Mouse (Mus musculus): ENCODE data around the gene Tspan4.

Tspan4 gene

DNA sequence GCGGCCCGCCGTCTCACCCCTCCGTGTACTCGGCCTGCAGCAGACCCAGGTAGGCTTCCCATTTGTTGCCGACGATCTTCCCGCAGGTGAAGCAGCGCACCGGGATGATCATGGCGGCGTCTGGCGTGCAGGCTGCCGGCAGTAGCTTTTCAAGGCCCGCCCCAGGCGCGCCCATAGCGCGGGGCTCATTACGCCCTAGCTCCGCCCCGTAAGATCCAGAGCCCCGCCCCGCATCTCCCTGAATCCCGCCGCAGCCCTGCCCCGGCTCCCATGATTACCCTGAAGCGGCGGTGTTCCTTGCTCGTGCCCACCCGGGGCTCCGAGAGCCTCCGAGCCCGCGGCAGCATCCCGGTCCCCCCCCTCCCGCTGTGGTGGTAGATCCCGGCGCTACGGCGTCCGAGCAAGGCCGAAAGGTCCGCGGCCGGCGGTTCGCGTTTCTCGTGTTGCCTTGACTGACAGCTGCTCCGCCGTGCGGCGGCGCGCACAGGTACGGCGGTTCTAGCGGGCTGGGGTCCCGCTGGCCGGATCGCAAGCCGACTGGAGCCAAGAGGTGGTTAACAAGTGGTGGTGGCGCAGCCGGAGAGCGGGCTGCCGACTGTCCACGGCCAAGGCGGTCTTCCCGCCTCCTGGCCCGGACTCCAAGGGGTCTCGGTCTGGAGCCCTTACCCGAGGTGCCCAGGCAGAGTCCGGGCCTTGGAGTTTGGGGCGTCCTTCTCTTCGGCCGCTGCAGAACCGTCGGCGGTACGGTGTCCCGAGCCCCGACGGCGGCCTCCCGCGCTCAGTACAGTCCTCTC, at the start of gene Tspan4, which contains the start of gene Polr2l:
Gene Tspan4, plus strand, starts transcription at position 230 of the 794 bp plus-strand sequence.
Gene Polr2l, minus strand, starts transcription at position 122 of the 794 bp plus-strand sequence.
- DNase-seq = peak; percentile 66 to 74

- DNase-seq = no peak
Measured at GRCm38 (mm10) chr7:141426948-141427730, 47.9 kb upstream of the Tspan4 start.

- DNase-seq = no peak
Measured at GRCm38 (mm10) chr7:141428701-141429100, 46.3 kb upstream of the Tspan4 start.

- DNase-seq = no peak
Measured at GRCm38 (mm10) chr7:141429310-141429709, 45.7 kb upstream of the Tspan4 start, which contains the start of gene Cend1. Gene Cend1 (minus strand): TSS chr7:141429491.

GRCm38 (mm10) chr7:141429840-141430584, 45.0 kb upstream of the Tspan4 start:
- DNase-seq = no peak

DNA sequence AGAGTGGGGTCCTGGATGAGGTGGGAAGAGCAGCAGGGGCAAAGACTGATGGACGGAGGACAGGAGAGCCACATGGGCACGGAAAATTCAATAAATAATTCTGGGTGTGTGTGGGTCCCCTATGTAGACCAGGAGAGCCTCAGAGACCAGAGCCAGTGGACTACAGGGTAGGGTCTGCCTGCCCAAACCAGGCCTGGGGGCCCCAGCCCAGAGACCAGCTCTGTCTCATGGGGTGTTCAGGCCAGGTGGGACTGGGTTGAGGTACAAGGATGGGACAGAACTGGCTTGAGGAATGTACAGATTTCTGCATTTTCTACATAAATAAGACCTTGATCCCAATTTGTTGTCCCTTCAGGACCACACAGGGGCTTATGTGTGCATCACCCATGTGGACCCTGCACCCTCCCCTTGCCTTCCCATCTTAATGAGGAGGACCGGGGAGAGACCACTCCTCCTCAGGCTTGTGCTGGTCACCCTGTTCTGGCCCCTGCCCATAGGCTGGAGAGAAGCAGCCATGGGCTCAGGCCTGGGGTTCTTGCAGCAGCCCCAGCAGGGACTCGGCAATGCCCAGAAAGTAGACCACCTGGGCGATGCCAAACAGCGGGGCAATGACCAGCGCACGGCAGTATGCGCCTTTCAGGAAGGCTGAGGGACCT, 44.3 kb upstream of the Tspan4 start:
- no peak for DNase-seq

- no peak for DNase-seq
Measured at GRCm38 (mm10) chr7:141431434-141432185, 43.4 kb upstream of the Tspan4 start.

DNA sequence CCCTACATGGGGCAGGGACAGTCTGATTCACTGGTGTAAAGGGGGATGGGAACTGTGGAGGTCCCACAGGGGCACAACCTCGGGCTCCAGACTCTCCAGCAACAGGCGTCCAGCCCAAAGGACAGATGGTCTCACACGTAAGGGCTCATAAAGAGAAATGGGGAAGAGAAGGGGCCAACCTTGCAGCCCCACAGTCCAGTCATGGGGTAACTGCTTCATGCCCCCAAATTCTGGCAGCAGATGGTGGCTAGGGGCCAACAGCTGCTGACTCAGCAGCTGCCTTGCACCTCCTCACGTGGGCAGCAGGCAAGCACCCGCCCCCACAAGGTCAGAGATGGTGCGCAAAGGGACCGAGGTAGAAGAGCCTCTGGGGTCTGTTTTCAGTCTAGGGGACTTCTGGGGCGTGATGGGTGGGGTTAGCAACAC, 42.8 kb upstream of the Tspan4 start:
- DNase-seq = no peak

DNA sequence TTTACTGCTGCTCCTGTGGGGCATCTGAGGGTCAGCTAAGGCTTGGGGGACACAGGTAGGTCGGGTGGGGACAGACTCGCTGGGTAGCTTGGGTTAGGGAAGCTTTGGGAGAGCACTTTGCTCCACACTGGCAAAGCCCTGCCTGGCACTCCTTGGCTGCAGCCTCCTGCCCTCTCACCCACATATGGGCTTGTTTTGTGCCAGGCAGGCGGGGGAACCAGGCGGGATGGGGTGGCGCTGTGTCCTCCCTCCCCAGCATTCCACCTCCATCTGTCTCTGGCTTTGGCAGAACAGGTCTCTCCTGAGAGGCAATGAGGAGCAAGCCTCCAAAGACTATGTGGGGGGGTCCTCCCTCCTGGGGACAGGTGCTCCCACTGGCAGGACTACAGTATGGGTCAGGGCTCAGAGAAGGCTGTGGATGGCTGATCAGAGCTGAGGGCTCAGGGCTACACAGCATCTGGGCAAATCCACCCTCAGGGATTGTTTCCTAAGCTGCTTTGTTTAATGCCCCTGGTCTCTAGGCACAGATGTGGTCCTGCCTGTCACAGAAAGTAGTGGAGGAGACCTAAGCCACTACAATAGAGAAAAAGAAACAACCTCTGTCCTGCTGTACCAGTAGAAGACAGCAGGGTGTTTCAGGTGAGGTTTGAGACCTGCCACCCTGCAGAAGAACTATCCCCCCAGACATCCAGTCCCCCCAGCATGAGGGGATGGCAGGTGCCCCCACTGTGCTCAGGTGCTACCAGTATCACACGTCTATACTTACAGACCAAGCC, 42.1 kb upstream of the Tspan4 start:
- DNase-seq = no peak

- no peak for DNase-seq
Measured at GRCm38 (mm10) chr7:141433517-141434400, 41.3 kb upstream of the Tspan4 start.

DNA sequence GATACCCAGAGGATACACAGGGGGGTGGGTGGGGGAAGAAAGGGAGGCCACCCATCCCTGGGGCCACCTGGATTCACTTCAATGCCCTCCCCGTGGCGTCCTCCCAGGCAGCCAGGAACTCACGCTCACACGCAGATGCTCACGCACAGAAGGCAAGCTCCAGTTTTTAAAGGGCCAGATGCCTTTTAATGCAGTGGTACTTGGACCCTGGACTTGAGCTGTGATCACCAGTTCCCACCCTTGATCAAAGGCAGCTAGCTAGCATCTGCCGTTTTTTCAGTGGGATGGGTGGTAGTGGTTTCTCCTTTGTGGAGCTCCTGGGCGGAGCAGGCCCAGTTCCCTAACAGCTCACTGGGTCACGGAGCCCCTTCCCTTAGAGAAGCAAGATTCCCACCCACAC, 40.6 kb upstream of the Tspan4 start:
- no peak for DNase-seq

GRCm38 (mm10) chr7:141435129-141435855, 39.7 kb upstream of the Tspan4 start:
- no peak for DNase-seq

DNA sequence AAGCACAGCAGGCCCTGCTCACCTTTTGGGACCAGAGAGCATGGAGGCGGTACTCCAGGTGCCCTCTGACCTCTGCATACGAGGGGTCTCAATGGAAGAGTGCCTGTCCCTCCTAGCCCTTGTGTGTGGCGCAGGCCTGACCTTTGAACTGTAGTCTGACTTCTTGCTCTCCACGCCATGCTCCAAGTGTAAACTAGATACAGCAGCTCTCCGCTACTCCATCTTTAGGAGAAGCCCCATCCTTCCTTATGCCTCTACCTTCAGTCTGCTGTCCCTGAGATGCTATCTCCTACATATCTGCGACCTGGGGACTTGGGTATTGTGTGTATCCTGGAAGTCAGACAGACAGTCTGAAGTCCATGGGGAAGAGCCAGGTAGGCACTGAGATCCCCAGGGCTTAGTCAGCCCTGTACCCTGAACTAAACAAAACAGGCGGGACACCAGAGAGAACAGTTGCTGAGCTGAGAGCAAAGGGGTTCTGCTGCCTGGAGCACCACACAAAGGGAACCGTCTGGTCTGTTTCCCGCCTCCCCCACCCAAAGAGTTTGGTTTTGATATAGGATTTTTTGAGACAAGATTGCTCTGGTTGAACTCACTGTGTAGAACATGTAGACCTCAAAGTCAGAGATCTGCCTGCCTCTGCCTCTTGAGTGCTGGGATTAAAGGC, 39.1 kb upstream of the Tspan4 start:
- no peak for DNase-seq

GRCm38 (mm10) chr7:141436523-141436892, 38.5 kb upstream of the Tspan4 start:
- no peak for DNase-seq

GRCm38 (mm10) chr7:141437178-141438120, 37.6 kb upstream of the Tspan4 start, which contains the start of gene Slc25a22:
Gene Slc25a22 (minus strand): TSS chr7:141437892.
- DNase-seq = peak; percentile 73

- DNase-seq = no peak
Measured at GRCm38 (mm10) chr7:141438201-141438968, 36.7 kb upstream of the Tspan4 start.

Data from thymus, adult 18-20 months (tissue).